Mouse (Mus musculus): ENCODE measurements around the gene Mfap3. TPM values are rescaled to one million over a fixed set of nuclear protein-coding genes. Genes with fewer than 3 reads are reported as not detected.

The Mfap3 gene
- polyA plus RNA-seq, 2 experiments: 5.4 to 11.7 TPM

GRCm38 (mm10) chr11:57498215-57498614 is 20.2 kb upstream of the Mfap3 start:
- Histone ChIP-seq H3K4me1 (replicated peaks; ENCODE audit: control insufficient read depth in 2 of 2, insufficient read depth in 2 of 2, low read length in 1 of 2) (0 out of 4 replicates have a peak, but pooled peaks cover 0 to 4% of the 10 kb centered on the region in 2 experiments), H3K4me3 (ENCODE audit: insufficient read depth in 1 of 2, low read depth in 2 of 2, low read length in 2 of 2) (no peak overlapping the region), H3K27ac (no peak overlapping the region), H3K27me3 (ENCODE audit: control insufficient read depth, insufficient read depth, low read length) (no peaks in the 10 kb centered on the region), H3K4me2 (ENCODE audit: low read depth) (no peak overlapping the region), H3K9me3 (ENCODE audit: control insufficient read depth, low read length) (no peaks in the 10 kb centered on the region), H3K36me3 (replicated peaks; ENCODE audit: control insufficient read depth, insufficient read depth, low read depth) (peaks cover 9% of the 10 kb centered on the region; the same call in 1 of the 2 replicates), H3K9ac (replicated peaks) (no peak overlapping the region)
- whole genome bisulfite sequencing (ENCODE audit: insufficient replicate concordance): 80% methylated on average over 5 of the region's 5 CpGs
- DNase-seq (ENCODE audit: low read depth in 3 of 3, low spot score in 3 of 3): no peak
- TF ChIP-seq EP300 (IDR thresholded peaks at IDR 0.05; ENCODE audit: low read depth) (no peak), CTCF (IDR thresholded peaks at IDR 0.05; ENCODE audit: low read depth) (no peak)
- no peak for ATAC-seq (ENCODE audit: insufficient read depth)

- H3K9ac ChIP-seq (replicated peaks): no peak overlapping the region
- H3K4me2 ChIP-seq (ENCODE audit: low read depth): no peak overlapping the region
- 0 out of 4 replicates have a peak, but pooled peaks cover 0 to 4% of the 10 kb centered on the region in 2 experiments for H3K4me1 ChIP-seq (replicated peaks; ENCODE audit: control insufficient read depth in 2 of 2, insufficient read depth in 2 of 2, low read length in 1 of 2)
- DNase-seq (ENCODE audit: low read depth in 3 of 3, low spot score in 3 of 3) (no peak), ATAC-seq (ENCODE audit: insufficient read depth) (no peak)
- TF ChIP-seq EP300 (IDR thresholded peaks at IDR 0.05; ENCODE audit: low read depth) (no peak), CTCF (IDR thresholded peaks at IDR 0.05; ENCODE audit: low read depth) (no peak)
- peaks cover 14% of the 10 kb centered on the region for H3K36me3 ChIP-seq (replicated peaks; ENCODE audit: control insufficient read depth, insufficient read depth, low read depth)
- H3K27ac ChIP-seq: no peak overlapping the region
- no peaks in the 10 kb centered on the region for H3K27me3 ChIP-seq (ENCODE audit: control insufficient read depth, insufficient read depth, low read length)
- H3K4me3 ChIP-seq (ENCODE audit: insufficient read depth in 1 of 2, low read depth in 2 of 2, low read length in 2 of 2): no peak overlapping the region
- H3K9me3 ChIP-seq (ENCODE audit: control insufficient read depth, low read length): no peaks in the 10 kb centered on the region
- 78% methylated on average over 5 of the region's 5 CpGs for WGBS (ENCODE audit: insufficient replicate concordance)
Observed at GRCm38 (mm10) chr11:57503155-57503554, 15.3 kb upstream of the Mfap3 start.

- no peak overlapping the region for H3K4me2 ChIP-seq (ENCODE audit: low read depth)
- 0 out of 4 replicates have a peak, but pooled peaks cover 0 to 2% of the 10 kb centered on the region in 2 experiments for H3K4me1 ChIP-seq (replicated peaks; ENCODE audit: control insufficient read depth in 2 of 2, insufficient read depth in 2 of 2, low read length in 1 of 2)
- no peaks in the 10 kb centered on the region for H3K27me3 ChIP-seq (ENCODE audit: control insufficient read depth, insufficient read depth, low read length)
- no peaks in the 10 kb centered on the region for H3K9me3 ChIP-seq (ENCODE audit: control insufficient read depth, low read length)
- TF ChIP-seq EP300 (IDR thresholded peaks at IDR 0.05; ENCODE audit: low read depth) (no peak), CTCF (IDR thresholded peaks at IDR 0.05; ENCODE audit: low read depth) (no peak)
- no peak for DNase-seq (ENCODE audit: low read depth in 3 of 3, low spot score in 3 of 3)
- H3K36me3 ChIP-seq (replicated peaks; ENCODE audit: control insufficient read depth, insufficient read depth, low read depth): peaks cover 18% of the 10 kb centered on the region
- H3K4me3 ChIP-seq (ENCODE audit: insufficient read depth in 1 of 2, low read depth in 2 of 2, low read length in 2 of 2): no peak overlapping the region
- WGBS (ENCODE audit: insufficient replicate concordance): 74% methylated on average over 6 of the region's 6 CpGs
- H3K27ac ChIP-seq: no peak overlapping the region
- no peak overlapping the region for H3K9ac ChIP-seq (replicated peaks)
- ATAC-seq (ENCODE audit: insufficient read depth): no peak
Observed at GRCm38 (mm10) chr11:57506899-57507298, 11.6 kb upstream of the Mfap3 start.

GRCm38 (mm10) chr11:57515218-57515617 is 3.2 kb upstream of the Mfap3 start:
- H3K27ac ChIP-seq: no peak overlapping the region
- no peak overlapping the region for H3K4me2 ChIP-seq (ENCODE audit: low read depth)
- DNase-seq (ENCODE audit: low read depth in 3 of 3, low spot score in 3 of 3): no peak
- H3K9ac ChIP-seq (replicated peaks): no peak overlapping the region
- TF ChIP-seq CTCF (IDR thresholded peaks at IDR 0.05; ENCODE audit: low read depth): no peak
- no peak for TF ChIP-seq EP300 (IDR thresholded peaks at IDR 0.05; ENCODE audit: low read depth)
- H3K27me3 ChIP-seq (ENCODE audit: control insufficient read depth, insufficient read depth, low read length): no peaks in the 10 kb centered on the region
- peaks cover 9 to 11% of the 10 kb centered on the region in 2 experiments for H3K4me1 ChIP-seq (replicated peaks; ENCODE audit: control insufficient read depth in 2 of 2, insufficient read depth in 2 of 2, low read length in 1 of 2)
- H3K9me3 ChIP-seq (ENCODE audit: control insufficient read depth, low read length): no peaks in the 10 kb centered on the region
- H3K4me3 ChIP-seq (ENCODE audit: insufficient read depth in 1 of 2, low read depth in 2 of 2, low read length in 2 of 2): no peak overlapping the region
- WGBS (ENCODE audit: insufficient replicate concordance): 79% methylated on average over 5 of the region's 5 CpGs
- peaks cover 11% of the 10 kb centered on the region for H3K36me3 ChIP-seq (replicated peaks; ENCODE audit: control insufficient read depth, insufficient read depth, low read depth)
- no peak for ATAC-seq (ENCODE audit: insufficient read depth)

- Histone ChIP-seq H3K9me3 (ENCODE audit: control insufficient read depth, low read length) (no peaks in the 10 kb centered on the region), H3K36me3 (replicated peaks; ENCODE audit: control insufficient read depth, insufficient read depth, low read depth) (peaks cover 8% of the 10 kb centered on the region), H3K4me2 (ENCODE audit: low read depth) (peak overlapping the region; percentile 89), H3K27ac (no peak overlapping the region), H3K27me3 (ENCODE audit: control insufficient read depth, insufficient read depth, low read length) (no peaks in the 10 kb centered on the region), H3K9ac (replicated peaks) (no peak overlapping the region), H3K4me1 (replicated peaks; ENCODE audit: control insufficient read depth in 2 of 2, insufficient read depth in 2 of 2, low read length in 1 of 2) (peaks cover 9 to 11% of the 10 kb centered on the region in 2 experiments), H3K4me3 (ENCODE audit: insufficient read depth in 1 of 2, low read depth in 2 of 2, low read length in 2 of 2) (no peak overlapping the region)
- WGBS (ENCODE audit: insufficient replicate concordance): 60% methylated on average over 5 of the region's 5 CpGs
- ATAC-seq (ENCODE audit: insufficient read depth) (no peak), DNase-seq (ENCODE audit: low read depth in 3 of 3, low spot score in 3 of 3) (no peak)
- no peak for TF ChIP-seq CTCF (IDR thresholded peaks at IDR 0.05; ENCODE audit: low read depth)
- no peak for TF ChIP-seq EP300 (IDR thresholded peaks at IDR 0.05; ENCODE audit: low read depth)
Observed at GRCm38 (mm10) chr11:57516946-57517441, 1.5 kb upstream of the Mfap3 start.

All from liver, embryonic 14.5 days (tissue).